Mouse (Mus musculus) testis, postnatal 10 days (tissue): ENCODE measurements around the gene Vapa.

Experiments
- DNase-seq: peaks from one replicate; pipeline ENCODE4 v3.0.0; 2021; ENCODE audit warnings: low spot score

Vapa gene

DNA sequence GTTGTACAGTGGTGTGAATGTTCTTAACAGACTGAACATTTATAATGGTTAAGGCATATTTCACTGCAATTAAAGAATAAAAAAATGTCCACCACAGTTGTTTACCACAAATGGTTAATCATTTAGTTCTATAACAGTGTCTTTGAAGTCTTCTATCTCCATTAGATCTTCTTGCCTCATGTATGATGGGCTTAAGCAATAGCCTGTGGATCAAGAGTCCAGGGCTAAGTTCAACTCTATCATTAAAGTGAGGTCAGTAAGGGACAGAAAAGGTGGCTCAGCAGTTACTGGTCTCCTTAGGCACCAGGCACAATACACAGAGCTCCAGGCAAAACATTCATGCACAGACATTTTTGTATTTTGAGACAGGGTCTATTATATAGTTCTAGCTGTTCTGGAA is 9.8 kb upstream of the Vapa start:
- DNase-seq, result no peak

DNA sequence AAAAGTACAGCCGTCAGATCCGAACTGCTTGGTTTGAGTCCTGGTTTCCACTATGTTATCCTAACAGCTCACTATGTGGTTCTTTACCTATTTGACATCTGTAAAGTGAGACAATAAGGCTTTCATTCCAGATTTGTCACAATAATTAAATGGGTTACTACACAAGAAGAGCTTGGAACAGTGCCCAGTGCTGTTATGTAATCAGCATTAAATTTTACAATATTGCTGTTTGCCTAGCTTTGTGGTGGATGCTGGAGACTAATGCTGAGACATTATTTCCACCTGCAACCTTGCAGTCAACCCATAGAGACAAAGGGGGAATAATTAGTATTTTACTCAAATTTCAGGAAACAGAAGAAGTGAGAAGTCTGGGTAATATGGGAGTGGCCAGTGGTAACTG is 5.1 kb upstream of the Vapa start:
- no peak for DNase-seq

DNA sequence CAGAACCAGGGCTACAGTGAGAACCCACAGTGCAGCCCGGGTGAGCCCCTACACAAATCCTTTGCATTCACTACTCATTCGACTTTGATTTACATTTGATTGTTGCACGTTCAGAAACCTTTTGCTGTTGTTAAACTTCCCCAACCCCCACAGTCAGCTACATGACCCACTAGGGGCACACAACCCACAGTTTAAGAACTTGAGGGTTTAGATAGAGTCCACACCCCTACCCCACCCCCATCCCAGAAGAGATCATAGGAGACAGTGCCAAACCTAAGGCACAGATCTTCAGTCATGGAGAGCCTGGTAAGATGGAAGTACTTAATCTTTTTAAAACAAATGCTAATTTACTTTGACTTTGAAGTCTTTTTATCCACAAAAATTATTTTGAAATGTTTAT is 2.3 kb upstream of the Vapa start:
- no peak for DNase-seq

DNA sequence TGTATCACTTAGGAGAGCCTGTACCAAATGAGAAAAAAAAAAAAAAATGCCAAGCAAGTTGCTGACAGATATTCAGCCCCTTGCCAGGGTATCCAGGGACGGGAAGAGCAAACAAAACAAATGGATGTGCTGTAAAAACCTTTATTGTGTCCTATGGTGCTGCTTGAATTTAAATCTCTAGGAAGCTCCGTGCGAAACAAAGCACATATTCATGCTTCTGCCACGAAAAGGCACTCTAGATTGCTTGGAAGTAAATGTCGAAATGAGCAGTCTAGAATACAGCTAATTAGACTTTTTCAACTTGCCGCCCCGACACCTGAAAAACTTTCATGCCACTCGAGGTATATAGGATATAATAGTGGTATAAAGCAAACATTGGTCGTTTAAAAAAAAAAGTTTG is 1.1 kb upstream of the Vapa start:
- no peak for DNase-seq

DNA sequence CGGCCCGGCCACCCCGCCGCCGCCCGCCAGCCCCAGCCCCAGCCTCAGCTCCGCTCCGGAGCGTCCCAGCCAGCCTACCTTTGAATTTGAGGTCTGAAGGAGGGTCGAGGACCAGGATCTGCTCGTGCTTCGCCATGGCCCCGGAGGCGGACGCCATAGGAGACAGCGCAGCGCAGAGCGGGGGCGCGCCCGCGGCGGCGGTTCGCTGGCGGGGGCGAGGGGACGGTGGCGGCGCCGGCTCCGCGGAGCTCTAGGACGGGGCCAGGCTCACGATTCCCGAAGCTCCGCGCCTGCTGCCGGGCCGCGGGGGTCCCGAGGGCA is 253 bp downstream of the Vapa start:
- DNase-seq, result no peak

DNA sequence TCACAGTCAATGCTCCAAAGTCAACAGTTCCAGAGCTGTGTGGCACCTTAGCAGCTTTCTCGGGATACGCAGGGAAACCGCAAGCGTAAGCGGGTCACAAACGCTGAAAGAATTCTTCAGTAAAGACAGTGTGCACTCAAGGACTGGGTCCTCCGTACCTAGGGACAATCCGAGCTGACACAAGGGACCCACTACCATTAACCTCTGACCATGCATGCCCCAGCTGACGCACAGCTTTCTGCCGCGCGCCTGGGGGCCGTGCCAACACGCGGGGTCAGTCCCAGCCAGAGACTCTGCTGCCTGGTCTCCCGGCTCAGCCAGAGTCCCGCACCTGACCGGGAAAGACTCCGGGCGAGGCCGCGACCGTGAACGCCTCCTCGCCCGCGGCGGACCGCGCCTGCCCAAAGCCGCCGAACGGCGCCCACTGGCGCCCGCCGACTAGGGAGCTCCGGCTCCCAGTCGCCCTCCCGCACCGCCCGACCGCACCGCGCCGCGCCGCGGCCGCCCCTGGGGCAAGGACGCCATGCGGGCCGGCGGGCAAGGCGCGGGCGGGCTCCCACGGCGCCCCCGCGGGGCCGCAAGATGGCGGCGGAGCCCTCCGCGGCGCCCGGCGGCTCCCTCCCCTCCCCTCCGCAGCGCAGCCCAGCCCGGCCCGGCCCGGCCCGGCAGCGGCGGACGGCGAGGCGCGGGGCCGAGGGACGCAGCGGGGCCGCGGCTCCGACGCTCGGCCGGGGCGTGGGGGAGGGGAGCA is 789 bp downstream of the Vapa start:
- DNase-seq, result peak; percentile 73

DNA sequence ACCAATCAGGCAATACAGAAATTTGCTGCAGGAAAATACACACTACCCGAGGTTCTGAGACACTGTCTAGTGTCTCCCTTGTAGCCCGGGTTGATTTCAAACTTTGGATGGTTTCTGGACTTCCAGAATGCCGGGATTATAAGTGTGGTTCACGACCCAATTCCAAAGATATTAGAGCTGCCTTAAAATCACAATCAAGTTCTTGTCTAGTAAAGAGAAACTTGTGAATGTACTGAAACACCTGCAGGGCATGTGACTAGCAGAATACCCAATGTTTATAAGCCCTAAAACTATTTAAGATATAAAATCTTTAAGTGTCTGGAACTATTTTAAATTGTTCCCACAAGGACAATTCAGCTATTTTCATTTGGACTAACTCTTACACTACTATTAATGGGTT is 1.6 kb downstream of the Vapa start:
- DNase-seq, result no peak

DNA sequence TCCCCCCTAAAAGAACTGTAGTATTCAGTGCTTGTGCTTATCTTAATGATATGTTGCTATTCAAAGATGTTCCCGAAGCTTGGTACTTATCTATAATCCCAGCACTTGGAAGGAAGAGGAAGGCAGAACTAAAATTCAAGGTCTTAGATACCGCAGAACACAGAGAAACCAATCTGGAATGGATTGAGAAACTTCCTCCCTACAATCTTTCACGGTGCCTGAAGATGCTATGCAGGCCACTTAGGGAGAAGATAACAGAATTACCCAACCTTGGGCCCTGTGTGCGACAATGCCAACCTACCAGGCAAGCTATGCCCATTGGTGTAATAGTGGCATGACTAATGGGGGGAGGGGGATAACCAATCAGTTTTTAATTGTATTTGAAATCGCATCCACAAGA is 4.6 kb downstream of the Vapa start:
- DNase-seq, result no peak

DNA sequence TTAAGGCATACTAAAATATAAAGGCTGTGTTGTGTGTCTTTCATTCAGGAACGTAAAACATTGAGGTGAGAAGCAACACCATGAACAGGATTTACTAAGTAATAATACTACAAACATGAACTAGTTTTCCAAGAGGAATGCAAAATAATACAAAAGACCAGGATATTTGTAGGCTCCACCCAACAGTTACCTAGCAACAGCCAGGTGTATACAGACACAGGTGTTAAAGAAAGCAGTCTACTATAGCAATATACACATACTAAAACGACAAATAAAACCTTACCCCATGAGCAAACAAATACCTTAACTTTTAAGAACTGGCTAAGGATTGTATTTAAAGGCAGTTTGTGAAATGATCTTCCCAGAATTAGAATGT is 5.1 kb downstream of the Vapa start:
- no peak for DNase-seq

DNA sequence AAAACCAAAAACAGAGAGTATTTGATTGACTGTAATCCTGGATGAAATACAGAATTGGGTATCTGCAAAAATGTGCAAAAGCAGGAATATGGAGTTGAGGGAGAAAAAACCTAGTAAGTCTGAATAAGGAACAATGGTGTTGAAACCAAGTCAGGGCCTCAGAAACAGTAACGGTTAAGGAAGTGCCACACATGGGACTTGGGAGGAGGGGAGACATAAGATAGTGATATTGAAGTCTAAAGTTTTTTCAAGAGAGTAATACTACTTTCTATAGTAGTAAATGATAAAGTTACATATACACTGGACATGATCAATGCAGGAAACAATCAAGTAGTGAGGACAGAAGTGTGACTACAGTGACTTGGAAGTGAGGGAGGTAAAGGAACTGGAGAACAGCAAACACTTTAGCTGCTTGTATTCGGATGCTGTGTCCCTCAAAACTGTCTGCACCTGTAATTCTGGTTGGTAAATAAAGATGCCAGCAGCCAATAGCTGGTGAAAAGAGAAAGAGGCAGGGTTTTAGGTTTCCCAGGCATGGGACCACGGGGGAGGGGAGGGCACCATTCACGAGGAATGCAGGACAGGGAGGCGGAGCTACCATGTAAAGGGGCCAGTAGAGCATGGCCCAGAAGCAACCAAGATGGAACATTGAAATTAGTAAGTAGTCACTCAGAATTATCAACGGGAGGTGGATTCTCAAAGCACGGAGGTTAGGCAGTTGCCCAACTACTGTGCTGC is 5.6 kb downstream of the Vapa start:
- DNase-seq, result no peak

DNA sequence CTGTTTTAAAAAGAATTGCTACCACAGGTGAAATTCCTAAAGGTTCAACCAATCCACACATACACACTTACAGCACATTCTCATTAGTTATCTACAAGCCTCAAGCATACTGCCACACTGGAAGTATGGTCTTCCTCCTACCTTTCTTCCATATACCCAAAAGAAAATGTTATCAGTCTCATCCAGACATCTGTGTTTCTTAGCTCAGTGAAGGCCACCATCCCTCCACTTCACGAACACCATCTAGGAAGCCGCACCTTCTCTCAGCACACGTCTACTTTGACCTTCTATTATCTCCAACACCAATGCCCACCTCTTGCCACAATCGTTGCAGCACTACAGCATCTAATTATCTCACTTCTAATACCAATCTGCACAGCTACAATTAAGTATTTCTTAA is 7.3 kb downstream of the Vapa start:
- no peak for DNase-seq

DNA sequence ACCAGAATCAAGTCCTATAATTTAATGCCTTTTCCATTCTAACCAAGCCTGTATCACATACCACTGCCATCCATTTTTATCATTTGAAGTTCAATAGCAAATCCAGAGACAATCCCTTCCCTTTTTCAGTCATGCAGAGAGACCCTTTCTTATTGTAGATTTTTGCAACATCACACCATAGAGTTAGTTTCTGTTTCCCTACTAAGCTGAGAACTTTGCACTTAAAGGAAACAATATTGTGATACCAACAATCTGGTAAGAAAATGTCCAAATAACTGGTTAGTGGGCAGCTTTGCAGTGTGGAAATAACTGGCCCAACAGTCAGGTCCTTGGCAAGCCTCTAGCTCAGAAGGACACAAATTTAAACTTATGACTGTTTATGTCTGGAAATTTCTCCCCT is 8.5 kb downstream of the Vapa start:
- DNase-seq, result no peak

DNA sequence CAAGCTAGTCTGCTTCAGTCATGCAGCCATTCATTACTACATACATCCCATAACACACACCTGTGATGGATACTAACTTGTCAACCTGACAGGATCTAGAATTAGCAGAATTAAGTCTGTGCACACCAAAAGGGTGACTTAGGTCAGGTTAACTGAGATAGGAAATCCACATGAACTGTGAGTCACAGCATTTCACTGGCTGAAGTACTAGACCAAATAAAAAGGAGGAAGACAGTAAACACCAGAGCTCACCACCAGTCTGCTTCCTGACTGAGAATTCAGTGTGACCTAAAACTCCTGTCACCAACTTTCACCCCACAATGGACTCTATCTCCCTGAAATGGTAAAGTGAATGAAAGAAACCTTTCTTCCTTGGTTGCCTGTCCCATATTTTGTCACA is 9.0 kb downstream of the Vapa start:
- no peak for DNase-seq

DNA sequence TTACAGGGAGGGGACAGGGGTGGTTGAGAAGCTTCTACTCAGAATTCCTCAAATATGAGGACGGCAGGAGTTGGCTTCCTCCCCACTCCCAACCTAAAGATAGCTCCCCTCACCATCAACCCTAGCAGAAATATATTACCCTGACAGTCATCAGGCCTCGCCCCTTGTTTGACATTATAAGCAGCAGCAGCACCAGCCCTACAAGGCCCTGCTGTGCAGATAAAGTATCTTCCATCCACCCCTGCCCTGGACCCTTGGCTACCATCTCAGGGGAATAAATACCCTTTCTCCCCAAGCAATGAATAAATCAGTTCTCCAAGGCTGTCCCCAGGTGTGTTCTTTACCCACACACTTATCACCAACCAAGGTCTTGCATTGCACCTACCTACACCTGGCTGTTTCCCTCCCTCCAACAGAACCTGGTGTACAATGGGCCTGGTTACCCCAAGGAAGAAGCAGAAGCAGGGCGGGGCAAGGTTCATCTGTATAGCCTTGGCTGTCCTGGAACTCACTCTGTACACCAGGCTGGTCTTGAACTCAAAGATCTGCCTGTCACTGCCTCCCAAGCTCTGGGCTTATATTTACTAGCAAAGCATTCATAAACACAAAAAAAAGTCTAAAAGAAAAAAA is 15.4 kb downstream of the Vapa start:
- DNase-seq, result no peak

DNA sequence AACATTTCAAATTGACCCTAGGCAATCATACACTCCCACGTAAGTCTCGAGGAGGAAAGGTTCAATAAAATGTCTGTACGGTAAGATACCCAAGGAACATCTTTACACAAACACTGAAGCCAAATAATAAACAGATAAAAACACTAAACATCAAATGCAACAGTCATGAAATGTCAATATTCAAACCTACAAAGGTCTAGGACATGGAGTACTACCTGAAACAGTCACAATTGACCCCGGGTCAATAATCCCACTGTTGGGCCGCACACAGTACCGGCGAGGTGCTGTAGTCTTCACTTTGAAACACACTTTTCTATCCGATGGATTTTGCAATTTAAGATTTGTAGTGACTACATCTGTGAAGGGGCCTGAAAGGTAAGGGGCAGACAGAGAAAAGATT is 18.7 kb downstream of the Vapa start:
- no peak for DNase-seq

DNA sequence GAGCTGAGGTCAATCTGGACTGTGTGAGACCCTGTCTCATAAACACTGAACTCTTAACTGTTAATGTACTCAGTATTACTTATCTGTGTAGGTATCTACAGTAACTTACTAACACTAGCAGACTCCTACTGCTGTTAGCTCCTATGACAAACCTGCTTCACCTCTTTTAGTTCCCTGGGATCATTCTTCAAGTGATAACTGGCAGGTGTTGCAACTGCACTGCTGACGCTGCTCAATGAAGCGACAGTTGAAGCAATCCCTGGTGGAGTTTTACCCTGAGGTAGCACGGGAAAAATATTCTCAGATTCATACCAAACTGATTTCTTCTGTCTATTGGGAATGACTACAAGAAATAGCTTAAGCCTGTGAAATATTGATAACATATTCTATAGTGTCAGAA is 26.5 kb downstream of the Vapa start:
- no peak for DNase-seq

DNA sequence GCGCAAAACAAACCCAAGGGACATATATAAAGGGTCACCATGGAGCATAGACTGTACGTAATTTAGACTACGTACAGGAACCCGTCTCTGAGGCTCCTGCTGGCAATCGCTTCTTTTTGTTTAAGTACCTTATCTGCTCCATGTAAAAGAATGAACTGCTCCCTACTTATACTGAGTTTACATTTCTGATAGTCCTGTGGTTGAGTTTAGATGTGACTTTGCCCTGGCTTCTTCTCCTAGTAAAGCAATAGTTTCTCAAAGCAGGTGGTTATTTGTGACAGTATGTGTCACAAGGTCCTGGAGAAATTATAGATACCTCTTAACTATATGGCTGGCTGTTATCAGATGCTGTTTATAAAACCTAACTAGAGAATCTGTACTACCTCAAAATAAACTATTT is 31.9 kb downstream of the Vapa start:
- DNase-seq, result no peak

DNA sequence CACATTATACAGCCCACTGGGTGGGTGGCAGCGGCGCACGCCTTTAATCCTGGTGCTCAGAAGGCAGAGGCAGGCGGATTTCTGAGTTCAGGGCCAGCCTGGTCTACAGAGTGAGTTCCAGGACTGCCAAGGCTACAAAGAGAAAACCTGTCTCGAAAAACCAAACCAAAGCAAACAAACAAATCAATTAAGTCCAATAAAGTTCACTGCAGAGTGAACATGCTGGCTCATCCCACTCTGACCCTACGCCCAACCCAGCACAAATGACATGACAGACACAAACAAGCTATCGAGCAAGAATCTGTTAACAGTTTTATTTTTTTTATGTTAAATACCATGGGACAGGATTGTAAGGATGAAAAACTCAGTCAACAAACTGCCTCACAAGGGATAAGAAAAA is 33.6 kb downstream of the Vapa start:
- DNase-seq, result no peak

DNA sequence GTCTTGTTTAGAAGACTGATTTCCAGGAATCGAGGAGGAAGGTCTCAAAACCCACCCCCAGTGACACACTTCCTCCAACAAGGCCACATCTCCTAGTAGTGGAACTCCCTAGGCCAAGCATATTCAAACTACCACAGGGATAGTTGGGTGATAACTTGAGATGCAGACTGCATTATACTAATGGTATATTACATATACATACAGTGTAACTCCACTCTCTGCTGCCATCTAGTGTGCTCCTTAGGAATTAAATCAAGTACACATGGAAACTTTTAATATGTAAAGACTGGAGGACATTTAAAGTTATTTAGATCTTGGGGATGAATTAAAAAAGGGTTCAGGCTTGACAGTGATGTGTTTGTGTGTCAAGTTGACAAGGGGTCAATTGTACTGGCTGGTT is 38.0 kb downstream of the Vapa start:
- DNase-seq, result no peak

DNA sequence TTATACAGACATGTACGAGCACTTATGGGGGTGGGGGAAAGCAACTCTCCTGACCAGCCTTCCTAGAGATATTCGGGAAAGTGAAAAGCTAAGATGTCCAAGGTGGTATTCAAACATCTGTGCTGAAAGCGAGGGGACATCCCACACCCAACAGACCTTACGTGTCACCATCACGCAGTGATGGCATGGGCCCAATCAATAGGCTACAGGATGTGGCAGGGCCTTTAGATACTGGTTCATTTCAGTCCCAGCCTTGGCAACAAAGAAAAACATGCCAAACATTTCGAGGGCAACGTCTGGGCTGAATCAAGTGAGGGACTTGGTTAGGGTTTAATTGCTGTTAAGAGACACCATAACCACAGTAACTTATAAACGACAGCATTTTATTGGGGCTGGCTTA is 38.5 kb downstream of the Vapa start:
- DNase-seq, result no peak

DNA sequence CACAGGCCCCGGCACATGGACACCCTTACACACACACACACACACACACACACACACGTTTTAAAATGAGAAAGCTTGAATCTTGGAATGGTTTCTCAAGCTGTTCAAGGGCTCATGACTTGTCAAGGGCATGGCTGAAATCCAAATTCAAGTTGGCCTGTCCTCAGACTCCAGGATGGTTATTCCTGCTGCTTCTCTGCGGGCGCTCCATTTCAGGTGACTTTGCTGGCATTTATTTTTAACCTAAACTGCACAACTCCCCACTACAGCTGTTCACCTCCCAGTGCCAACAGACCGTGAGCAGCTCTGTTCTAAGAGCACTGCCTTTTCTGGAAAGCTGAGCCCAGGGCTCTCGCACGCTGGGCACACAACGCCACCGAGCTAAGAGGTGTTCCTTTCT is 41.5 kb downstream of the Vapa start:
- DNase-seq, result no peak

DNA sequence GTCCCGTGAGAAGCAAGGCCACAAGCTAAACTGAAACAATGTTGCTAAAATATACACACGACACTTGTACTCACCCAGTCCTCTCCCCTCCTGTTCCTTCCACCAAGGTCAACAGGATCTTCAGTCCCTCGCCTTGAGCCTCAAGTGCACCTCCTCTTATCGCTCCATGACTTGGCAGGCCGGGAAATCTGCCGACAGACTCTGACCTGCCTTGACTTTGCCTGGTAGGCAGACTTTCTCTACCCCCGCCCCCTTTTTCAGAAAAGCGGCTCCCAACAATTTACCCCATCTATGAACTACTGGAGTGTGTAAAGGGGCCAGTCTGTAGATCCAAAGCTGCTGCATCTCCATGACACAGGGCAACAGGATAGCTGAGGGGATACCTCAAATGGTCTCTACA is 41.9 kb downstream of the Vapa start:
- DNase-seq, result no peak

DNA sequence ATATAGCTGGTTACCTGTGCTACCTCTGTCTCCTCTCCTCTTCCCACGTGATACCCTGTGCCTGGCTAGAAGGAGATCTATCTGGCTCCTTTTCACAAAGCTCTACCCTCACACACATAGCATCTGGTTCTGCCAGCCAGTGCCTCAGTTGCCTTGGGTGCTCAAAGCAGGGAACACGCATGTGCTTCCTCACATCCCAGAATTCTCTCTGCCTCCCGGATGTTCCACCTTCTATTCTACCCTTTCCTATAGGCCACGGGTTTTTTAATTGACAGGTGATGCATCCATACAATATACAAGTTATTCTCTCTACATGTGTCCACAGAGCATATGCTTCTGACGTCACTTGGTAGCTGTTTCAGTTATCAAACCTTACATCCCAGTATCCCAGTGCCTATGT is 49.2 kb downstream of the Vapa start:
- DNase-seq, result no peak

DNA sequence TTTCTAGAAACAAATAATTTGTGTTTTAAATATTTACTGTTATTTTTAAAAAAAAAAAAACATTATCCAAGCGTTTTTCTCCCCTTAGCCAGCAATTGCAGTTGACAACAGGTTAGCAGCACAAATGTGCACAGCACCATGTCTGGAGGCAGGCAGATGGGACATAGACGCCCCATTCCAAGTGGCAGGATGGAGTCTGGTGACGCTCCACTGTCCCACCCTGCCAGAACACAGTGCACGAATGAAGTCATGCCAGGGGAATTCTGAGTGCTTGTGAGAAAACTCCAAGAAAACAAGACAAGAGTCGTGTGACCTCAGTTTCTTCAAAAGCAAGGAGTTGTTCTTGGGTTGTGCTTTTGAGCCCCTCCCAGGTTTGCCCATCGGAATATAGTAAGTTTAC is 50.0 kb downstream of the Vapa start:
- no peak for DNase-seq
